Mouse (Mus musculus) CD8-positive naive resting alpha-beta T cell, adult 2 months (primary cell): ENCODE measurements around the gene Phykpl.
A peak's percentile ranks its signal among the peaks of the same experiment; 100 is the strongest.
"Not testable (repeated sequence)": the region's sequence is repeated elsewhere in the genome, so short reads cannot be mapped to it uniquely, and the experiment has no call there.

Experiments used
- DNase-seq, 2 experiments: peaks; one replicate each; pipeline ENCODE4 v3.0.0; 2022; ENCODE audit warnings: low read depth in 2 of 2, low spot score in 2 of 2

Phykpl gene

DNA sequence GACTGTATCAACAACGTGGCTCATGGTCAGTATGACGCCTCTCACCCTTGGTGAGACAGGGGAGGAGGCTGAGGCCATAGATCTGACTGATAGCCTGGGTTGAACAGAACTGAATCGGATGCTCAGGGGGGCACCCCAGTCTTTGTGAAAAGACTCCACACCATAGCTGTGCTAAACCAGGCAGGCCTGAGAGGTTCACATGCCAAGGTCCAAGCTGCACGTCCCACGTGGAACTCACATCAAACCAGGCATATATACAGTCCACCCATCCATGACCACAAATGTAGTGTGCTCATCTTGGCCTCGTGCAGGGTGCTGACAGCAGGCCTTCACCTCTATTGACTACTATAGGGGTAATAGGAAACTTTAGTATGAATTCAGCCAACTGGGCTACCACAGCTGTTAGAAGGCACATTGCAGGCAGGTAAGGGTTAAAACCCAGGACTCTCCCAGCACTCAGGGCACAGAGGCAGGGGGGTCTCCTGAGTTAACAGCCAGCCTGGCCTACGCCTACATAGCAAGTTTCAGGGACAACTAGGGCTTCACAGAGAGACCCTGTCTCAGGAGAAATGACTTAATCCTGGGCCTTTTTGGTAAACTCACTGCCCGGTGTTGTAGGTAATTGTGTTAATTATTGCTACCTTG lies 1.2 kb downstream of the Phykpl start:
- no peak for DNase-seq

DNA sequence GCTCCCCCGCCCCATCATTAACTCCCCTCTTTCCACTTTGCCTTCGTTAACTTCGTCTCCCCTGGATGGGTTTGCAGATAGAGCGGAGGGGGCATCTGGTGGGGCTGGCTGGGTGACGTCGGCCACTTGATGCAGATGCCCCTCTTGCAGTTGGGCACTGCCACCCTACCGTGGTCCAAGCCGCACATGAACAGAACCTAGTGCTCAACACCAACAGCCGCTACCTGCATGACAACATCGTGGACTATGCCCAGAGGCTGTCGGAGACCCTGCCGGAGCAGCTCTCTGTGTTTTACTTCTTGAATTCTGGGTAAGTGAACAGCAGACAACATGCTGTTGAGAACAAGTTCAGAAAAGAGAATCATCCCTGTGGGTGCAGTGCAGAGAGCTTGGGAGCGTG lies 1.9 kb downstream of the Phykpl start:
- DNase-seq = no peak

DNA sequence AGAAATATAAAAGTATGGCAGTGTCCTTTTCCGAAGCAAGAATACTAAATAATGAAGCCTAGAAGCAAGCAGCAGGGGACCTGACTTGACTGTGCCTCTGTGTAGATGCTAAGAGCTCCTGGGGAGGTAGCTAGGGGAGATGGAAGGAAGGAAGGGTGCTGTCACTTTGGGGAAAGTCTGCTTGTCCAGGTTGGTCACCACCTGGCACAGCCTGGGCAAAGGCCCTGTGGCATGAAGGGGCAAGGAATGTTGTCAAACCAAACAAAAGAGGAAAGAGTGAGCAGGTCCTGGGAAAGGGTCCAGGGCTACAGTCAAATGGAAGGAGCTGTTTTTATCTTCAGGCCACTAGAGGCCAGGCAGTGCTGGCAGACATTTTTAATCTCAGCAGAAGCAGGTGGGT lies 2.5 kb downstream of the Phykpl start:
- no peak for DNase-seq

DNA sequence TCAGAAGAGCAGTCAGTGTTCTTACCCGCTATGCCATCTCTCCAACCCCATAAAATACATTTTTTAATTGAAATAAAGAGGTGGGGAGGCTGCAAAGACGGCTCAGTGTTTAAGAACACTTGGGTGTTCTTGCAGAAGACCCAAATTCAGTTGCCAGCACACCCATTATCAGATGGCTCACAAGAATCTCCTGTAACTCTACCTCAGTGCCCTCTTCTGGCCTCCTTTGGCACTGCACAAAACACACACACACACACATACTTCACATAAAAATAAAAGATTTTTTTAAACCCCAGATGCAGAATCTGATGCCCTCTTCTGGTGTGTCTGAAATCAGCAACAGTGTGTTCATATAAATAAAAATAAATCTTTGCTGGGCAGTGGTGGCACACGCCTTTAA lies 4.3 kb downstream of the Phykpl start:
- DNase-seq = no peak

DNA sequence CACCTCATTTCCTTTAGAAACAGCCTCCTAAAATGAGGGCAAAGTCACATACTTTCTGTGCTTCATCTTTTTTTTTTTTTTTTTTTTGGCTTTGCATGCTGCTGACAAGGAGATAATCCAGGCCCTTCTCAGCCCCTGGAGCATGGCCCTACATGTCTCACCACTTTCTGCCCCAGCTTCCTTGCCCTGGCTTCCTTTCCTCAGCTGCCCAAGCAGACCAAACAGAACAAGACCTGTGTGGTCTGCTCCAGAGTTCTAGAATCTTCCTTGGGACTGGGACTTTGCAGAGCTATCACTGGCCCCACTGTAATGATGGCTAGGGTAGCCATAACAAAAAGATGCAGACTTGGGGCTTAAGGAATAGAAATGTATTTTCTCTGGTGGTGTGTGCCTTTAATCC lies 5.4 kb downstream of the Phykpl start:
- DNase-seq = no peak

DNA sequence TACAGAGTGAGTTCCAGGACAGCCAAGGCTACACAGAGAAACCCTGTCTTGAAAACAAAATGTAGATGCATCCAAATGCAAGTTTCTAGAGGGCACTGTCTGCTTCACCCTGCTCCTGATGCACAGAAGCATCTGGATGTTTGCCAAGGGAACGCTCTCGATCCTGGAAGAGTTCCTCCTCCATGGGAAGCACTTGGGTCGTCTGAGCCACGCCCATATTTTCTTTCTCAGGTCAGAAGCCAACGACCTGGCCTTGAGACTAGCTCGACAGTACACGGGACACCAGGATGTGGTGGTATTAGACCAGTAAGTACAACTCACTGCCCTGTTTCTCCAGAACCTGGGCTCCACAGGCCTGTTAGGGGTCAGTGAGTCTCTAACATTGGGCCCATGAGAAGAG lies 6.6 kb downstream of the Phykpl start:
- DNase-seq = no peak

DNA sequence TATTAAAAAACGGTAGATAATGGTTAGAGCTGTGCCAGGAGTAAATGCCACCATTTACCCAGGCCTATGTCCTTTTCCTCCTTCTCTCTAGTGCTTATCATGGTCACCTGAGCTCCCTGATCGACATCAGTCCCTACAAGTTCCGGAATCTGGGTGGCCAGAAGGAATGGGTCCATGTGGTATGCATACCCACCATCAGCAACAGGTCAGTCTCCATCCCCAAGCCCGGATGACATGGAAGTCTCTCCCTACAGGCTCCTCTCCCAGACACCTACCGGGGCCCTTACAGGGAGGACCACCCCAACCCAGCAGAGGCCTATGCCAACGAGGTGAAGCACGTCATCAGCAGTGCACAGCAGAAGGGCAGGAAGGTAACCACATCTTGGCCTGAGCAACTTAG lies 7.4 kb downstream of the Phykpl start:
- no peak for DNase-seq

DNA sequence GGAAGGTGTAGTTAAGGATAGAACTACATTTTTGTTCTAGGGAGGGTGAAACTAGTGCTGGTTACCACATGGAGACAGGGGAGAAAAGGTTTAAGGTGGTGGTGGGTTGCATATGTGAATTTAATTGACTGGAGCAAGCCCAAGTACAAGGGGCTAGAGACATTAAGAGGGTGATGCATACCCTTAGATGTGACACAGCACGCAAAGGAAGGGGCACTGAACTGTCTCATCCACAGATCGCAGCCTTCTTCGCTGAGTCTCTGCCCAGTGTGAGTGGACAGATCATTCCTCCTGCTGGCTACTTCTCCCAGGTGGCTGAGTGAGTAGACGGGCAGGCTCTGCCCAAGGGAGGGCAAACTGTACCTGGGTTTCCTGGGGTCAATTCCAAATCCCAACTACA lies 8.8 kb downstream of the Phykpl start:
- DNase-seq = no peak

DNA sequence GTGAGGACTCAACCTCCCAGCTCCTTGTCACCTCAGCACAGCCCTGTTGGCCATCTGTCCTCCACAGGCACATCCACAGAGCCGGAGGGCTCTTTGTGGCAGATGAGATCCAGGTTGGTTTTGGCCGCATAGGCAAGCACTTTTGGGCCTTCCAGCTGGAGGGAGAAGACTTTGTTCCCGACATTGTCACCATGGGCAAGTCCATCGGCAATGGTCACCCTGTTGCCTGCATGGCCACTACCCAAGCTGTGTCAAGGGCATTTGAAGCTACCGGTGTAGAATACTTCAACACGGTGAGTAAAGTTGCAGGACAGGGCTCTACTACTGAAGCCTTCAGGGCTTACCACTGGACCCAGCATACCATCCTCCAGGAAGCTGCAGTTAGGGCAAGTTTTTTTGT lies 9.3 kb downstream of the Phykpl start:
- no peak for DNase-seq

DNA sequence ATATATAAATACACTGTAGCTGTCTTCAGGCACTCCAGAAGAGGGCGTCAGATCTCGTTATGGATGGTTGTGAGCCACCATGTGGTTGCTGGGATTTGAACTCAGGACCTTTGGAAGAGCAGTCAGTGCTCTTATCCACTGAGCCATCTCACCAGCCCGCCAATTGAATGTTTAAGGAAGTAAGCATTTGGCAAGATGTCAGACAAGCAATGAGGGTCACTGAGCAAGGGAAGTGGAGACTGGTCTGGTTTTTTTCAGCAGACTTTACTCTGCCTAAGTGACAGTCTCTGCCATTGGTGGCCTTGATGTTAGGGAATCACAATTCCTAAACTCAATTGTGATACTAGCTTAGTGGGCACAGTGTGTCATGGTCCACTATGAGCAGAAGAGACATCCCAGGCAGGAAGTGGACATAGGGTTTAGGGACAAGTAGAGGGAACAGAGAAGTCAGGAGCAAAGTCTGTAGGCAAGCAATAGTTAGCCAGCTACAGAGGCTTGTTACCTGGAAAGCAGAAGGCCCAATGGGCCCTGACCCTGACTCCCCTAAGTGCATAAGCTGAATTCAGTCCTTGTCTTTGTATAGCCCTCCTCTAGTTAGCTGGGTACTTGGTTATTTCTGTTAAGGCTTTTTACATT lies 10.3 kb downstream of the Phykpl start:
- DNase-seq = no peak

DNA sequence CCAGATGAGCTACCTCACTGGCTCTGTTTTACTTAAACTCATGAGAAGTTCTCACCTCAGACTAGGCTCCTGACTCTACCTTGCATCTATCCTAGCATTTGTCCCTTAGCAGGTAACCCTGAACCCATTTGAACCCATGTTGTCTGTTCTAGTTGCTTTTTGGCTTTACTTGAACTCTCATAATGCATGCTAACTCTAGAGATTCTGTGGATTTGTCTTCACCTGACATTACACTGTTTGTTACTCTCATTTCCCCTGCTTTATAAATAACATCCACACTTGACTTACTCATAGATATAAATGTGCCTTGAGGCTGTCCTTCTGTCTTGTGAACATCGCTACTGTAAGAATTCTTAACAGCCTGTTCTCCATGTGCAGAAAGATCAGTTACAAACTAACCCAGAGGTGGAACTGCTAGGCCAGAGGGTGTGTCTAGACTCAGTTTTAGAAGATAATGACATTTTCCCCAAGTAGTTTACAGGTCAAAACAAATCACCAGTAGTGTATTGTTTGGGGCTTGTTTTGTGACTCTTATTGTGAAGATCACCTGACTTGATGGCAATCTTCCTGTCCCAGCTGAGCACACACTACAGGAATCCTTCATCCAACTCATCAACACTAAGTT lies 11.0 kb downstream of the Phykpl start:
- no peak for DNase-seq

DNA sequence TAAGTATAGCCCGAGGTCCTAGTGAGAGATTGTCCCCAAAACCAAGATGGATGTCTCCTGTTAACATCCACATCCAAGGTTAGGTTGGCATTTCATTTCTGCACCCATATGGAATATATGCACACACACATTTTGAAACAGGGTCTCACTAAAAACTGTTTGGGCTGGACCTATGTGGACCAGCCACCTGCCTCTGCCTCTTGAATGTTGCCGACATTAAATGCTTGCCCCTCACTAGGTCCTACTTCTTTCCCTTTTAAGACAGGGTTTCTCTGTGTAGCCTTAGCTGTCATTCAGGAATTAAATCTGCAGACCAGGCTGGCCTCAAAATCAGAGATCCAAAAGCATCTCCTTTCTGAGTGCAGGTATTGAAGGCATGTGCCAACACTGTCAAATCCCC lies 13.0 kb downstream of the Phykpl start:
- DNase-seq = no peak

DNA sequence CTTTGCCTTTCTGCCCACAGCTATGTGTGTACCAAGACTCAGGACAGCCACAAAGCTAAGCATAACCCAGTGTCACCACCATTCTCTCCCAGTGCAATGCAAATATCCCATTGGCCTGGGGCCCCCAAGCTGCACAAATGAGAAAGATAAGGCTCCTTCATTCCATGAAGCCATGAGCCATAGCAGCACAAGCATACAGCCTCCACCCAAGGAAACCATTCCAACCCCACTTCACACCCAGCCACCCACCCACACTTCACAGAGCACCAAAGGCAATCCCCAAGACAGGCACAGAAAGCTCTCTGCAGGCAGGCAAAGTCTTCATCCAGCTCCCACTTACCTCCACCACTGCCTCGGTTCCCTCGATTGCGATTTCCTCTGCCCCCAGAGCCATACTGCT lies 17.7 kb downstream of the Phykpl start:
- DNase-seq = no peak

DNA sequence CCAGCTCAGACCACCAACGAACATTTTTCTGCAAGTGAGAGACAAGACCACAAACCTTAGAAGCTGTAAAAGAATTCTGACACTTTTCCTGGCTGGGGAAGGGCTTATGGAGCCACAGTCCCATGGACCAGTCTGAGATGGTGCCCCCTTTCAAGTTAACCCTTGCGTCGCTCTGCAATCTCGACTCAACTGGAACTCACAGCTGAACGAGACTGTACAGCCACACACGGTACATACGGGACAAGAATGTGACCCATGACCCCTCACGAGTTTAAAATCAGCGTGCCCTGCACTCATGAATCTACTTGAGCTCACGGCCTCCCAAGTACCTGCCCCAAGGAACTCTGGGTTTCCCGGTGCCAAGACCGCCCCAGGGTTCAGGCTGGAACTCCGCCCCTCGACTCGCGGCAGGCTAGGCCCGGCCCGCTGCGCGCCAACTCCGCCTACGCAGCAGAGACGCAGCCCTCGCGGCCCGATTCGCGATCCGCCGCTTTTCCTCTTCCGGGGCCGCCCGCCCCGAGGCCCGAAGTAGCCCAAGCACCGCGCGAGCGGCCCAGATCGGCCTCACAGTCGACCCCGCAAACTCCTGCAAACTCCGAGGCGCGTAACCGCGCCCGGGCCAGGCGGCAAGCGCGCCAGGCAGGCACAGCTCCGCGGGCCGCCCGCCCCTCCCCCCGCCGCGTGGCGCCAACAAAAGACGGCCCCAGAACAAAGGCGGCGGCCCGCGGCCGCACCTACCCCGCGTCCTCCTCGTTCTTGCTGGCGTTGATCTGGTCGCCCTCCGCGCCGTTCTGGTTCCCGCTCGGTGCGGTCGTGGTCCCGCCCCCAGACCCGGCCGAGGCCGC lies 21.3 kb downstream of the Phykpl start:
- peak; percentile 72 to 78 for DNase-seq

DNA sequence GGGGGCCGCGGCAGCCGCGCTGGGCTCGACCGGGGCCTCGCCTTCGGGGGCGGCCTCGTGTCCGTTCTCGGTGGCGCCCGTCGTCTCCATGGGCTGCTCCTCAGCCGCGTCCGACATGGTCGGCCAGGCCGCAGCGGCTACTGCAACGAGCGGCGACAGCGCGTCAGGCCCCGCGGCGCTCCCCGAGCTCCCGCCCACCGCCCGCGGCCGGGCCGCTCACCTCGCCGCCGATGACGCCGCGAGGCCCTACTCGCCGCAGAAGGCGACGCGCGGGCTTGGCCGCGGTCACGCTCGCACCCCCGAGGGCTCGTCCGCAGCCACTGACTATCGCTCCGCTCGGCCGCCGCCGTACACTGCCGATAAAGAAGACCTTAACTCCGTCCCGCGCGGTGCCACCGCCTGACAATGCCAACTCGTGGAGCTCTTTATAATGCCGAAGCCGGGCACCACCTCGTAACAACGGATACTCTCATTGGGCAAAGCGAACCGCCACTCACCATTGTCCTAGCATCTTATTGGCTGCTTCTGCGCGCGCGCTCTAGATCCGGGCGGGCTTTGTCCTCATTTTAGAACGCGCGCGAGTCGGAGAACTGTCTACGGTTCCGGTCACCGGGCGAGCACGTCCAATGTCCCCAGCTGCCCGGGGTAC lies 22.0 kb downstream of the Phykpl start, which contains the start of gene Hnrnpab:
Gene Hnrnpab (minus strand): TSS at position 401 of the 649 bp plus-strand sequence.
- peak; percentile 97 to 98 for DNase-seq

DNA sequence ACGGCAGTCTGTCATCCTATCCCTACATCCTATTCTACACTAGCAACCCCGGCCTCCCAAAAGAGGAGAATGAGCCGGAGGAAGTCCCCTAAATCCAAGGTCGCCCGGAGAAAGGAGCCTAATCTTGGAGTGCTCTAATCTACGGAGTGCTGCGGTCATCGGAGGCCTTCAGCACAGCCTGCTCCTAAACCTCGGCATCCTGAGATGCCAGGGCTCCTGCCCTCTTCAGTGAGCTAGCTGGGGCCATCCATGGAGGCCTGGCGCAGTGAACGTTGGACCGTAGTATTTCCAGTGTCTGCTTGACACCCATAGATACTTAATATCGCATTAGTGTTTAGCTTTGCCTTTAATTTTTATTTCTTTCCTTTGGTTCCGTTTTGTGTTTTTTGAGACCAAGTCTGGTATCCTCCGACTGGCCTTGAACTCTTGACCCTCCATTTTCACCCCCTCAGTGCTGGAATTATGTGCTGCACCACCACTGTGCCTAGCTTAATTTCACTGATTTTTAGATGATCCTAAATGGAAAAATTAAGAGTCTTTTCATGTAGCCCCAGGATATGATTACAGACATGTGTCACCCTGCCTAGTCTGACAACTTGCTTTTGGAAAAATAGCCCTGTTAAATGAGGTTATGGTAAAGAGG lies 22.7 kb downstream of the Phykpl start:
- DNase-seq = no peak

DNA sequence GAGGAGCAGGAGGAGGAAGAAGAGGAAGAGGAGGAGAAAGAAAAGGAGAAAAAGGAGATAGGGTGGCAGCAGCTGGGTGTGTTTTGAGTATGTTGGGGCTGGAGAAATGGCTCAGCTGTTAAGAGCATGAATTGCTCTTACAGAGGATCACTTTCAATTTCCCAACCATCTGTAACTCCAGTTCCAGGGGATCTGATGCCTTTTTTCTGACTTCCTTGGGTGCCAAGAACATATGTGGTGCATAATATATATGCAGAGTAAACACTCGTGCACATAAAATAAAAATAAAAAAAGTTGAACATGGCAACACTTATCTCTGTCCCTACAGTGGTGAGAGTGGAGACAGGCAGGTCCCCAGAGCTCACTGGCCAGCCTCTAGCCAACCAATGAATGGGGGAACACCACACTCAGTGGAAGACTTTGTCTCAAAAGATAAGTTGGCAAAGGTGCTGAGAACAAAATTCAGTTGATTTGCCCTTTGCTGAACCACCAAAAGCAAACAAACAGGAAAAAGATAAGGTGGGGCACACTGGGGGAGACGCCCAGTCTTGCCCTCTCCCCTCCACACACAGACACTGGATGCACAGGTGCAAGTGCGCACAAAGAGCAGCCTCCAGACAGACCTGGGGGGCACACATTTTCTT lies 24.8 kb downstream of the Phykpl start:
- DNase-seq = no peak

DNA sequence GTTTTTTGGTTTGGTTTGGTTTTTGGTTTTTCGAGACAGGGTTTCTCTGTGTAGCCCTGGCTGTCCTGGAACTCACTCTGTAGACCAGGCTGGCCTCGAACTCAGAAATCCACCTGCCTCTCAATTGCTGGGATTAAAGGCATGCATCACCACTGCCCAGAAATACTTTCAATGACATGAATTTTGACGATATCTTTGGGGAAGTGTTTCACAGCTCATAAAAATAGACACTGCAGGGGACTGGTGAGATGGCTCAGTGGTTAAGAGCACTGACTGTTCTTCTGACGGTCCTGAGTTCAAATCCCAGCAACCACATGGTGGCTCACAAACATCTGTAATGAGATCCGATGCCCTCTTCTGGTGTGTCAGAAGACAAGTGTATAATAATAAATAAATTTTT lies 25.4 kb downstream of the Phykpl start:
- not testable (repeated sequence) for DNase-seq

DNA sequence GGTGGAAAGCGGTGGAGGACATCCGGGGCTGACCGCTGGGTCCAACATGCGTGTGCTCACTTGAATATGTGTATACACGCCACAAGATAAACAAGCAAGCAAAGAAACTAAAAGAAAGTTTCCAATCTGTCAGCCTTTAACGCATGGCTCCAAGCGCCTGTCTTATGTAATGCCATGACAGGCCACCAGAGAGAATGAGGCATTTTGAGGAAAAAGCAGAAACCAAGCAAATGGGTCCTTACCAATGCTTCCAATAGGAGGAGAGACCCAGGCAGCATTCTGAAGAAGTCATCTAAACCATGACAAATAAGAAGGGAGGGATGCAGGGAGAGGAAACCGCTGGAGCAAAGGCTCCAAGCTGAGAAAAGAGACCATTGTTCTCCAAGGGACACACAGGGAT lies 29.7 kb downstream of the Phykpl start:
- DNase-seq = no peak

DNA sequence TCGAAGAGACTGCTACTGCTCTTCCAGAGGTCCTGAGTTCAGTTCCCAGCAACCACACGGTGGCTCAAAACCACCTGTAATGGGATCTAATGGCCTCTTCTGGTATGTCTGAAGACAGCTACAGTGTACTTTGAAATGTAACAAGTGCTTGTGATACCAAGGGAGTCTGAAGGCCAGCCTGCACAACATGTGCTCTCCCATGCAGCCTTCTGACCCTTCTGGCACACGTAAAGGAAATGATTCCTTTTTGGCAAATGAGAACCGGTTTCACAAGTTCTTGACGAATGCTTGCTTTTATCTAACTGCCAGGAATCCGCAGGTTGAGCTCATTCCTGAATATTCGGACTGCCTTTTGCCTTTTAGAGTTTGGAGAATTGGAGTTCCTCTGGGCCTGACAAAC lies 30.6 kb downstream of the Phykpl start:
- no peak for DNase-seq
